Mouse (Mus musculus) monocyte, adult 5-6 weeks (primary cell): ENCODE measurements around the gene Setd6. TPM values are rescaled to one million over a fixed set of nuclear protein-coding genes. Genes with fewer than 3 reads are reported as not detected.

Source experiments
- ATAC-seq: fragments of 153-309, 156-312 bp; replicated peaks from 2 replicates; pipeline ENCODE4 v1.8.0; 2017; ENCODE audit warnings: mild to moderate bottlenecking; ENCODE audit not compliant: low TSS enrichment, insufficient number of reproducible peaks, severe bottlenecking, poor library complexity, low FRiP score
- total RNA-seq: library from RNA; stranded (forward); fragments of 200-1000, 200-491, 200-594 nt; gene quantifications from 3 replicates; pipeline ENCODE4 v1.2.3, GENCODE M21; 2017

The Setd6 gene
- 28.0 to 35.7 TPM (median 28.3 TPM) in 3 replicates for total RNA-seq

GRCm38 (mm10) chr8:95715676-95716531 is at the start of gene Setd6:
Gene Setd6 (plus strand): TSS chr8:95715881.
- ATAC-seq = peak; percentile 43; the same call in 1 of the 2 replicates

GRCm38 (mm10) chr8:95668163-95668958 is 47.3 kb upstream of the Setd6 start:
- no peak for ATAC-seq

- ATAC-seq = no peak
Measured at GRCm38 (mm10) chr8:95669967-95670366, 45.7 kb upstream of the Setd6 start.

- ATAC-seq = no peak
Measured at GRCm38 (mm10) chr8:95671861-95672260, 43.8 kb upstream of the Setd6 start.

GRCm38 (mm10) chr8:95672811-95673210 is 42.9 kb upstream of the Setd6 start:
- ATAC-seq = no peak

GRCm38 (mm10) chr8:95676631-95677030 is 39.0 kb upstream of the Setd6 start, which contains the start of gene Ndrg4:
Gene Ndrg4 (plus strand): TSS chr8:95676980.
- ATAC-seq = no peak

- ATAC-seq = no peak
Measured at GRCm38 (mm10) chr8:95677591-95678023, 38.1 kb upstream of the Setd6 start.

GRCm38 (mm10) chr8:95678024-95678611 is 37.6 kb upstream of the Setd6 start:
- ATAC-seq = no peak

GRCm38 (mm10) chr8:95688073-95688672 is 27.5 kb upstream of the Setd6 start:
- ATAC-seq = no peak

- ATAC-seq = no peak
Measured at GRCm38 (mm10) chr8:95690929-95691541, 24.6 kb upstream of the Setd6 start.

- ATAC-seq = no peak
Measured at GRCm38 (mm10) chr8:95694631-95695030, 21.1 kb upstream of the Setd6 start.

- ATAC-seq = no peak
Measured at GRCm38 (mm10) chr8:95696661-95697060, 19.0 kb upstream of the Setd6 start.

- ATAC-seq = no peak
Measured at GRCm38 (mm10) chr8:95697128-95697527, 18.6 kb upstream of the Setd6 start.

- ATAC-seq = no peak
Measured at GRCm38 (mm10) chr8:95698179-95698578, 17.5 kb upstream of the Setd6 start.

GRCm38 (mm10) chr8:95700282-95700681 is 15.4 kb upstream of the Setd6 start:
- ATAC-seq = no peak

- no peak for ATAC-seq
Measured at GRCm38 (mm10) chr8:95701809-95702208, 13.9 kb upstream of the Setd6 start.

GRCm38 (mm10) chr8:95702480-95703446 is 12.9 kb upstream of the Setd6 start:
- no peak for ATAC-seq
